Mouse (Mus musculus) stomach, postnatal 0 days (tissue): ENCODE measurements around the gene Bin2. TPM values are rescaled to one million over a fixed set of nuclear protein-coding genes. Genes with fewer than 3 reads are reported as not detected.

Experiments
- ATAC-seq: fragments of 200-750 bp; cut with Nextera tagmentation; 2 replicates; pipeline ENCODE4 v1.8.0; 2017; ENCODE audit not compliant: low FRiP score, low TSS enrichment
- DNase-seq: peaks from one replicate; pipeline ENCODE4 v3.0.0-alpha.2; 2016; ENCODE audit warnings: low spot score
- H3K27ac ChIP-seq: fragments of 300-500 bp; sonication (generic); replicated peaks from 2 replicates; pipeline ENCODE4 v1.5.1; 2014; ENCODE audit warnings: mild to moderate bottlenecking, control low read depth
- H3K27me3 ChIP-seq: fragments of 300-500 bp; sonication (generic); 2 replicates; pipeline ENCODE4 v1.6.1; 2014; ENCODE audit warnings: low read length; ENCODE audit not compliant: control insufficient read depth, insufficient read depth
- H3K36me3 ChIP-seq: fragments of 300-500 bp; sonication (generic); 2 replicates; pipeline ENCODE4 v1.6.1; 2014; ENCODE audit warnings: low read length, mixed read lengths; ENCODE audit not compliant: control insufficient read depth, insufficient read depth
- H3K4me1 ChIP-seq: fragments of 300-500 bp; sonication (generic); replicated peaks from 2 replicates; pipeline ENCODE4 v1.6.1; 2014; ENCODE audit warnings: antibody characterized with exemption; ENCODE audit not compliant: control insufficient read depth, insufficient read depth
- H3K4me2 ChIP-seq: fragments of 300-500 bp; sonication (generic); replicated peaks from 2 replicates; pipeline ENCODE4 v1.6.1; 2014; ENCODE audit warnings: low read depth, mild to moderate bottlenecking, control low read depth, moderate library complexity
- H3K4me3 ChIP-seq: fragments of 300-500 bp; sonication (generic); 2 replicates; pipeline ENCODE4 v1.5.1; 2014; ENCODE audit warnings: low read depth, low read length, control low read depth
- H3K9ac ChIP-seq: fragments of 300-500 bp; sonication (generic); 2 replicates; pipeline ENCODE4 v1.6.1; 2014; ENCODE audit warnings: mild to moderate bottlenecking, low read length, control low read depth, mixed read lengths
- H3K9me3 ChIP-seq: fragments of 300-500 bp; sonication (generic); 2 replicates; pipeline ENCODE4 v1.6.1; 2016; ENCODE audit warnings: low read length; ENCODE audit not compliant: control insufficient read depth
- CTCF ChIP-seq: IDR thresholded peaks from 2 replicates; pipeline ENCODE4 v1.5.1; 2016; ENCODE audit warnings: antibody characterized with exemption, low read depth, mild to moderate bottlenecking, moderate library complexity
- EP300 ChIP-seq: optimal IDR thresholded peaks from 2 replicates; pipeline ENCODE3; 2016; ENCODE audit warnings: antibody characterized with exemption
- WGBS: fragments of 180-500 bp; shearing (Covaris S2); extraction: QIAGEN DNeasy Blood & Tissue Kit; methylation state at CpG from one replicate; pipeline ENCODE4 v1.1.7; 2014; 5-methylcytosine and 5-hydroxymethylcytosine counted together
- polyA plus RNA-seq: library from polyadenylated mRNA; unstranded; fragments of >200 nt; fragmentation: Nextera tagmentation; extraction: Ambion mirVana; gene quantifications from 2 replicates; pipeline ENCODE4 v1.2.1, GENCODE M21; 2015

Gene Bin2
- polyA plus RNA-seq, 1 experiment from 2014 or later, result 1.3 TPM

- H3K4me3 ChIP-seq, result no peak overlapping the region
- no peaks in the 10 kb centered on the region for H3K4me1 ChIP-seq
- WGBS, result 54% methylated on average over 6 of the region's 6 CpGs
- H3K27me3 ChIP-seq, result no peaks in the 10 kb centered on the region
- H3K27ac ChIP-seq, result no peak overlapping the region
- ATAC-seq (no peak), DNase-seq (no peak)
- no peak overlapping the region for H3K9ac ChIP-seq
- H3K36me3 ChIP-seq, result no peaks in the 10 kb centered on the region
- H3K9me3 ChIP-seq, result no peaks in the 10 kb centered on the region
- H3K4me2 ChIP-seq, result no peak overlapping the region
- TF ChIP-seq EP300 (no peak), CTCF (no peak)
These were observed 1.9 kb downstream of the Bin2 start for GRCm38 (mm10) chr15:100667420-100667819.

DNA sequence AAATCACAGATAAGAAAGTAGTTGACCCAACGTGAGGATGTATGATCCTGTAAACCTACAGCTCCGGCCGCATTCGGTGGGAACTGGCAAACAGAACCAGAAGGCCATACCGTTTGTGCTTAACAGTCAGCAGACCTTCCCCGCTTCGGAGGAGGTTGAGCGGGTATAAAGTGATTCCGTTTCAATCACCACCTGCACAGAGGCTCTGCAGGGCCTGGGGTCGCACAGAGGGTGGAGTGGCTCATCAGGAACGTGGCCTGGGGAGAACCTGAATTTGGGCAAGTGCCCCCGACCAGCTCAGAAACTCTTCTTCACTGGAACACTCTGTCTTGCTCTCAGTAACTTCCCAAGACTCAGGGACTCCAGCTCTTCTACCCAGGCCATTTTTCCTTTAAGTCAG lies 2.5 kb downstream of the Bin2 start:
- 28% methylated on average over 12 of the region's 12 CpGs for WGBS
- H3K27ac ChIP-seq, result no peak overlapping the region
- no peak for ATAC-seq
- H3K36me3 ChIP-seq, result no peaks in the 10 kb centered on the region
- H3K9ac ChIP-seq, result no peak overlapping the region
- H3K9me3 ChIP-seq, result no peaks in the 10 kb centered on the region
- TF ChIP-seq CTCF (no peak), EP300 (no peak)
- no peak overlapping the region for H3K4me3 ChIP-seq
- DNase-seq, result no peak
- no peak overlapping the region for H3K4me2 ChIP-seq
- H3K4me1 ChIP-seq, result no peaks in the 10 kb centered on the region
- H3K27me3 ChIP-seq, result no peaks in the 10 kb centered on the region

DNA sequence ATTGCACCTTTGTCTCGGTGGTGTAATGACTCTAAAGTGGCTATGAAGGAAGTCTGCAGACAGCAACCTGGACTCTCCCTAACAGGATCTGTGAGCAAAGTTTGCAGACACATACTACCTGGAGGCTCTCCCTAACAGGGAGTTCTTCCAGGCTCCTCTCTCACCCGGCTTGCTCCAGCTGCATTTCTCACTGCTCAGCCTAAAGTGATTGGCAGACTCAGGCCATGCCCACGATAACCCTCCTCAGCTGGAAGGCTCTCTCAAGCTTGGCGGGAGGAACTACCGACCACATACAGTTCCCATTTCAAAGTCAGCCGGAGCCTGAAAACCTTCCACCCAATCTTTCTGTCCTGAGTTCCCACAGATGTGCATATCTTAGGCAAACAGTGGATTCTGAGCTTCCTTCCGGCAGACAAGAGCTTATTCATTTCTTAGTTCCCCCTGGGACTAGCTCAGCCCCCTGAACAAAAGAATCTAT lies 3.1 kb downstream of the Bin2 start:
- Histone ChIP-seq H3K9me3 (no peaks in the 10 kb centered on the region), H3K4me2 (no peak overlapping the region), H3K27me3 (no peaks in the 10 kb centered on the region), H3K27ac (0 out of 2 replicates have a peak overlapping the region, but pooled peaks have one; percentile 24), H3K4me3 (no peak overlapping the region), H3K9ac (no peak overlapping the region), H3K36me3 (no peaks in the 10 kb centered on the region), H3K4me1 (no peaks in the 10 kb centered on the region)
- TF ChIP-seq CTCF (no peak), EP300 (no peak)
- WGBS, result 7% methylated on average over 7 of the region's 7 CpGs
- ATAC-seq (no peak), DNase-seq (no peak)

DNA sequence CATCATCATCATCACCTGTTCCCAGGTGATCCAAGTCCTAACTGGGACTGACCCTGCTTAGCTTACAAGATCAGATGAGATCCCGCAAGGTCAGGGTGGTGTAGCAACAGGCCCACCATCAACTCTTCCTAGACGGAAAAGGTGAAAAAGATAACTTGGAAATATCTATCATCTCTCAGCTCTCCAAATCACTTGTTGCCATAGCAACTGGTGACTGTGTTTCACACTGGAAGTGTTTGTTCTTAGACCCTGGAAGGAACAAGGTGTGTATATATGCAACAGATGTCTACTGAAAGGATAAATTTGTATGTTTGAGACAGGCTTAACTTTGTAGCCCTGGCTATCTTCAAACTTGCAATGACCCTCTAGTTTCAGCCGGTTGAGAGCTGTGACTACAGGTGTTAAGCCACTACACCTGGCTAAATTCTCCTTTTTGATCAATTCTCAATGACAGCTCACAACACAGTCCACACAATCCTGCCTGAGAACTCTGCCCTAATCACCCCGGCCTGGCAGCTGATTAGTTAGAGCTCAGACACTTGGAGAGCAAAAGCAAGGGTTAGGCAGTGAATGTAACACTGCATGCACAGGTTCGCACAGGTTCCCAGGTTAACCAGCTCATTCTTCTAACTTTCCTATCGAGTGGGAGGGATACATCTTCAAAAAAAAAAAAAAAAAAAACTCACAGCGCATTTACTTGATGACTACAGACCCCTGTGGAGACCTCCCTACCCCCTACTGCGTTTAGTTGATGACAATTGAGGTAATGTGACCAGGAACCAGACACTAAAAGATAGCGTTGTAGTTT lies 3.7 kb downstream of the Bin2 start:
- DNase-seq (no peak), ATAC-seq (no peak)
- TF ChIP-seq CTCF (no peak), EP300 (no peak)
- H3K4me3 ChIP-seq, result no peak overlapping the region
- no peak overlapping the region for H3K27ac ChIP-seq
- no peaks in the 10 kb centered on the region for H3K9me3 ChIP-seq
- H3K36me3 ChIP-seq, result no peaks in the 10 kb centered on the region
- H3K9ac ChIP-seq, result no peak overlapping the region
- WGBS, result 30% methylated on average over 9 of the region's 9 CpGs
- no peak overlapping the region for H3K4me2 ChIP-seq
- H3K4me1 ChIP-seq, result no peaks in the 10 kb centered on the region
- no peaks in the 10 kb centered on the region for H3K27me3 ChIP-seq

DNA sequence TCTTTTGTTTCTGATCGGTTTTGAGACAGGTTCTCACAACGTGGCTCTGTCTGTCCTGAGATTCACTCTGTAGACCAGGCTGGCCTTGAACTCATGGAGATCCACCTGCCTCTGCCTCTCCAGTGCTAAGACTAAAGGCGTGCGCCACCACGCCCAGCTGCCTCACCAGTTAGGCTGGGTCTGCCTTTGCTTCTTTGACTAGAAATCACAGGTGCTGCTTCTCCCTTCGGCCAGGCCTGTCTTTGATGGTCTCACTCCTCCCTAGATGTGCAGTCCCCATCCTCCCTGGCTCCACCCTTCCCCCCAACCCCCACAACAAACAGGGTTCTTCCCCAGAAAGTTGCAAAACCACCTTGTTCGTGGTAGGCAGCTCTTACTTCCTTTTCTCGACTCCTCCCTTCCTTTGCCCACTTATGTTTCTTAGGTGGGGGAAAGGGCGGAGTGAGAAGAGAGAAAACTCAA lies 4.5 kb downstream of the Bin2 start:
- DNase-seq, result no peak
- no peak overlapping the region for H3K4me3 ChIP-seq
- ATAC-seq, result no peak
- no peak for TF ChIP-seq CTCF
- H3K27me3 ChIP-seq, result no peaks in the 10 kb centered on the region
- no peak overlapping the region for H3K27ac ChIP-seq
- no peaks in the 10 kb centered on the region for H3K4me1 ChIP-seq
- H3K9ac ChIP-seq, result no peak overlapping the region
- no peaks in the 10 kb centered on the region for H3K36me3 ChIP-seq
- WGBS, result 68% methylated on average over 9 of the region's 9 CpGs
- H3K4me2 ChIP-seq, result no peak overlapping the region
- H3K9me3 ChIP-seq, result no peaks in the 10 kb centered on the region

DNA sequence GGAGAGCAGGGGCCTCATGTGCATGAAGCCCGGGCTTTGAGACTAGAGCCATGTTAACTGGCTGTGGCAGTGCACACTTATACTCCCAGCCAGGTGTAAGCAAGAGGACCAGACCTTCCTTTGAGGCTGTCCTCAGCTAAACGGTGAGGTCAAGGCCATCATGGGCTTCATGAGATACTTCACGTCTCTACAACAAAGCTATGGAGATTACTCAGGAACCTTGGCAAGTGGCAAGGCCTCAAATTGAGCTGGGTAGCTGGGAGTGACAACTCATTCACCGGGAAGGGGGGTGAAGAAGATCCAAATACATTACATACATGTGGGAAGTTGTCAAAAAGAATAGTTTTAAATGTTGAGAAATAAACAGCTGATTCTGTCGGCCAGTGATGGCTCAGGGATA lies 8.5 kb downstream of the Bin2 start:
- no peak overlapping the region for H3K9ac ChIP-seq
- TF ChIP-seq EP300 (no peak), CTCF (no peak)
- no peaks in the 10 kb centered on the region for H3K4me1 ChIP-seq
- no peak overlapping the region for H3K27ac ChIP-seq
- H3K4me2 ChIP-seq, result no peak overlapping the region
- H3K27me3 ChIP-seq, result no peaks in the 10 kb centered on the region
- DNase-seq (no peak), ATAC-seq (no peak)
- no peaks in the 10 kb centered on the region for H3K36me3 ChIP-seq
- no peak overlapping the region for H3K4me3 ChIP-seq
- 87% methylated on average over 5 of the region's 5 CpGs for WGBS
- H3K9me3 ChIP-seq, result no peaks in the 10 kb centered on the region
